Mouse (Mus musculus): ENCODE measurements at regions not wholly inside any gene's neighbourhood (a gene's known extent, or its start where the extent isn't known, plus 50 kb on each side); places are given as distances from the start of the nearest gene placed in this dataset.

DNA sequence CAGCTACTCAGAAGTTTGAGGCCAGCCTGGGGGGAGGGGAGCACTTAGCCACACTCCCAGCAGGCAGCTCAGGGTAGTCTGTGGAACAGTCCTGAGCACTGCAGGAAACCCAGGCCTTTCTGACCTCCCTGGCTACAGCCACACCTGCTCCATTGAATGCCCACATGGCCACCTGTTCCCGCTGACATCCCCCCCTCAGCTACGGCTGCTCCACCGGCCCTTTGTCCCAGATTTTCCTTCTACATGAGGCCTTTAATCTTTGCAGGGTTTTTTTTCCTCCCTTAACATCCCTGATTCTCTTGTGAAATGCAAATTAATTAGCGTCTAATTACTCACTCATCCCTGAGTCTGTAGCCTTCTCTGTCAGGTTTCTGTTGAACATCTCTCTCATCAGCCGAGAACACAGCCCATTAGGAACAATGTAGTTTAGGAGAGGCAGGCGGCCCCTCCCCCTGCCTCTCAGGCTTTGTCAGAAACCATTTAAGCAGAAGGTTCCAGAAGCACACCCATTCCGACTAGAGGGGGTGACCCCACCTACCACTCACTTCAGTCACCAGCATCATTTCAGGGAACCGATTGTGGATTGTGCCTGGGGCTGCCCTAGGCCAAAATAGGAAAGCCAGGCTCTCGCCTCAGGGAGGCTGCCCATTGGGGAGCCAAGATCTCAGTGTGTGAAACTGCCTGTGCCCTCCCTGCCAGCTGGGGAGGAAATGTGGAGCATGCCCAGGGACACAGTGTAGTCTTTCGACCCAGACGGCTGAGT lies 78.8 kb upstream of the Tle3 start:
- peak; percentile 70 for DNase-seq (ENCODE audit: low spot score)

- DNase-seq (ENCODE audit: low spot score): peak; percentile 74
Measured at GRCm38 (mm10) chr9:61295001-61295400, 77.2 kb upstream of the Tle3 start.

- no peak for DNase-seq (ENCODE audit: low spot score)
Measured at GRCm38 (mm10) chr9:61296311-61296947, 75.7 kb upstream of the Tle3 start.

- no peak for DNase-seq (ENCODE audit: low spot score)
Measured at GRCm38 (mm10) chr9:61297385-61297784, 74.8 kb upstream of the Tle3 start.

- no peak for DNase-seq (ENCODE audit: low spot score)
Measured at GRCm38 (mm10) chr9:61299873-61300560, 72.1 kb upstream of the Tle3 start.

DNA sequence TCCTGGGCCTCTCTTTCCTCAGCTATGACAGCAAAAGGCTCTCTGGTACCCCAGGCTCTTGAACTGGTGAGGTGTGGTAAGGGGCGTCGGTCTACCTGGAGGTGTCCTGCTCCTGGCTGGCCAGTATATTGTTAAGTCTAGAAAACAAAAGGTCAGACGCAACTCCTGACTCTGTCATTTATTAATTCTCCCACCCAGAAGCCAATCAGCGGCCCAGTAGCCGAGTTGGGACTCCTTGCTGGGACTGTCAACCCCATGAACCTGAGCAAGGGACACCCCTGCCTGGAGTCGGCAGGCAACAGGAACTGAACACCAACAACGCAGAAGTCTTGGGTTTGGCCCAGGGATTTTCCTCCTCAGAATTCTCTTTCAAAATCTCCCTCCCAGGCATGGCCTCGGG lies 71.1 kb upstream of the Tle3 start:
- DNase-seq (ENCODE audit: low spot score): no peak

DNA sequence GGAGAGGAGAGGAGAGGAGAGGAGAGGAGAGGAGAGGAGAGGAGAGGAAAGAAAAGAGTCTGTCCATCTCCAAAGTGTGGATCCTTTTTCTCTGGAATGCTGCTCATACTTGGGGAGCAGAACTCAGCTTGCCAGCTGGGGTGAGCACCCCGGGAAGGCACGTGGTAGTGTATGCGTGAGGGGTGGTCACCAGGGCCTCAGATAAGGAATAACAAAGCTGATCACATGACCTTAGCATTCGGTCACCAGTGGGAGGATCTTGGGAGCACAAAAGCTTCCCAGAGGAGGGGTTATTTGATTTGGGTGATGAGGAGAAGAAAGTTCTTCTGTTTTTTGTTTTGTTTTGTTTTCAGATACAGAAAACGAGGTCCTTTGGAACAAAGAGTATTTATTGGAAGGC lies 69.4 kb upstream of the Tle3 start:
- no peak for DNase-seq (ENCODE audit: low spot score)

DNA sequence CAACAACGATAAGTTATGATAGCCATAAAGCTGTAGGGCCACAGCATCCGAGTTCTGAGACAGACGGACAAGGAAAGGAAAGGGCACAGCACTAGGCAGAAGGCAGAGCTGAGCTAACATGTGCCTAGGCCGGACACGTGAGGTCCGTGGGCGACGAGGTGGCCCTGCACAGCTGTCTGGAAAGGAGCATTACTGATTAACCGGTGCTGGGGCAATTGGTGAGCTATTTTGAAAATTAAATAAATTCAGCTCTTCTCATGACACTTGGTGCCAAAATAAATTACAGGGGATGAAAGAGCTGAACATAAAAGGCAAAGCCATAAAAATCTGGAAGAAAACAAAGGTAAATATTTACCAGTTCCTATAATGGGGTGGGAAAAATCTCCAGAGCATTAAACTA lies 65.9 kb upstream of the Tle3 start:
- DNase-seq (ENCODE audit: low spot score): no peak

GRCm38 (mm10) chr9:61309096-61309495 lies 63.1 kb upstream of the Tle3 start:
- no peak for DNase-seq (ENCODE audit: low spot score)

DNA sequence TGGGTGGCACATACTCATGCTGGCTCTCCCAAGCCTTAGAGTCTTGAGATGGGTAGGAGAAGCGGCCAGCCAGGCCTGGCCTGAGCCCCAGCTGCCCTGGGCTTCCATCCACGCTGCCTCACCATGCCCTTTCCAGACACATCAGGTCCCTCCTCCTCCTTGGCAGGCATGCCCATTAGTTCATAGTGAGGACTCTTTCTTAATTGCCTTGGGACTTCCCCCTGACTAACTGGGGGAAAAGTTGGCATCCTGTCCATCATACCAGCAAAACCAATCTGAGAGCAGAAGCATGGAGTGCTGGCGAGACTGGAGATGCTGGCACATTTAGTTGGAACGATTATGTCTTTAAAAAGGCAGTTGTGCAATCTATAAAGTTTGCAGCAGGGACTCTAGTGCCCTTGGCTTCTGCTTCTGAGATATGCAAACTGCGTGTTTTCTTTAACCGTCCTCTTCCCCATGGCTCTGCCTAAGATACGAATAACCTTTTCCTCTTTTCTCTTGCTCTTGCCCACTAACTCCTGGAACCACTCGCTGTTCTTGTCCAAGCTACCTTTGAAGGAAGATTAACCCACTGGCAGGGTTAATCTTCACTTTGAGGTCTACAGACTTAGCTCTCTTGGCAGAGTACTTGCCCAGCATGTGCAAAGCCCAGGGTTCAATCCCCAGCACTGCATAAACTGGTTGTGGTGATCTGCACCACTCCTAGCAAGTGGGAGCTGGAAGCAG lies 62.2 kb upstream of the Tle3 start:
- DNase-seq (ENCODE audit: low spot score): peak; percentile 99

DNA sequence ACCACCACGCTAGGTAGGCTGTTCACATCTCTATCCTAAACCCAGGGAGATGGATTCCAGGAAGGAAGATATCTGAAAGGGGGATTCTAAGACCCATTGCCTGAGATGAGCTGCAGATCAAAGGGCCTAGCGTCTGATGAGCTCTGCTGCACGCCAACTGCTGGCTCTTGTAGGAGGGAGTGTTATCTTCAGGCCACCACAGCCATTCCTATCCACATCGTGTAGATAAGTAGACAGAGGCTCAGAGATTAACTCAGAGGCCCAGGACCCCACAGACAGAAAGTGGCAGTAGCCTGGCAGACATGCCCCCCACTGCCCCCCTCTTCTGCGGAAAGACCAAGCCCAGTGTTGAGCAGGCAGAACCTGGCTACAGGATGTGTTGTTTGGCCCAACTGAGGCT lies 61.6 kb upstream of the Tle3 start:
- no peak for DNase-seq (ENCODE audit: low spot score)

DNA sequence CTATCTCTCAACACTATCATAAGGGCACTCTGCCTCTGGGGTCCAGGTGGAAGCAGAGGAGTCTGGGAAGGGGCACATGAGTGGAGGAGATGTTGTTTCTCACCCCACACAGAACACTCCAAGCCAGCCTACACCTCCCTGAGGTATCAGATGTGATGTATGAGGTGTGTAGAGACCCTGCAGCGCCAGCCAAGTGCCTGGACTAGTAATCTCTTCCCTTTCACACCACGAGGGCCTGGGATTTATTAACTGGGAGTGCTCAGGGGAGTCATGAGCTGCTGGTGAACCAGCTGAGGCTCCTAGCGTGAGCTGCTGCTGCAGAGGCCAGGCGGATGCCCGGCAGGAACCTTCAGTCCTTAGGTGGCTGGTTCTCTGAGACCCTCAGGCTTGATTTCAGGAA lies 60.6 kb upstream of the Tle3 start:
- DNase-seq (ENCODE audit: low spot score): no peak

- DNase-seq (ENCODE audit: low spot score): no peak
Measured at GRCm38 (mm10) chr9:61314630-61315179, 57.5 kb upstream of the Tle3 start.

- DNase-seq (ENCODE audit: low spot score): peak; percentile 66
Measured at GRCm38 (mm10) chr9:61315371-61316298, 56.5 kb upstream of the Tle3 start.

GRCm38 (mm10) chr9:61316442-61316841 lies 55.7 kb upstream of the Tle3 start:
- no peak for DNase-seq (ENCODE audit: low spot score)

DNA sequence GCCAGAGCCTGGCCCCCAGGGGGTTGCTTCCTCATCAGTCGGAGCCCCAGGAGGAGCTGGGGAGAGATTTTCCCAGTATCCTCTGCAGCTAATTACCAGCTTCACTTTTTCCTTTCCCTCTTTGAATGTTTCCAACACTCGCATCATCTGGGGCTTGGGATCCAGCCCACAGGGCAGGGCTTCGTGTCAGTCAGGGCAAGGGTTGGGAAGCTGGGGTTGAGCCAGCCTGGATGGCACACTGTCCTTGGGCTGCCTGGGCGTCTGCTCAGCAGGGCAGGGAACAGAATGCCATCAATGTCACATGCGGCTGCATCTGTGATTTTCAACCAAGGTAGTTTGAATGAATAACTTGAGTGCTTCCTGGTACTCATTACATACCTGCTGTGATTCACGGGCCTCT lies 52.4 kb upstream of the Tle3 start:
- DNase-seq (ENCODE audit: low spot score): peak; percentile 56

- DNase-seq (ENCODE audit: low spot score): no peak
Measured at GRCm38 (mm10) chr9:61321314-61321713, 50.9 kb upstream of the Tle3 start.

- DNase-seq (ENCODE audit: low spot score): no peak
Measured at GRCm38 (mm10) chr9:61321825-61322224, 50.3 kb upstream of the Tle3 start.

DNA sequence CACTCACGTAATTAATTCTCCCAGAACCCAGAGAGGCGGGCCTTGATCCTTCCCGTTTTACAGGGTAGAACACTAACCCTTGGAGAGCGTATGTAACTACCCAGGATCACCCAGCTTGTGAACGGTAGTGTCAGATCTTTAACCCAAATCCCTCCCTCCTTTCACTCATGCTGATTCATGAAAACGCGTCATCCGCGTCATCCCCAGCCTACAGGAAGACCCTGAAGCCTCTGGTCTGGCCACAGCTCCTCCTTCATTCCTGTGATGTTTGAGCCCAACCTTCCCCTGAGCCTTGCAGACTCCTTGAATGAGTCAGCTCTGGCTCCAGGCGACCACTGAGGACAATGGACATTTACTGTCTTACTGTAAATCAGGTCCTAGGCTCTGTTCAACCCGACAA lies 49.8 kb upstream of the Tle3 start:
- DNase-seq (ENCODE audit: low spot score): no peak

Data from adipocyte (in vitro differentiated cells).